Mouse (Mus musculus) kidney, adult 2 months (tissue): ENCODE measurements at regions not wholly inside any gene's neighbourhood (a gene's known extent, or its start where the extent isn't known, plus 50 kb on each side); places are given as distances from the start of the nearest gene placed in this dataset.

Source experiments
- DNase-seq: peaks from one replicate; pipeline ENCODE4 v3.0.0; 2021
- H3K27ac ChIP-seq: fragments of 200-500 bp; 2 replicates; pipeline ENCODE4 v1.5.1; 2012; ENCODE audit warnings: low read depth, low read length, control low read depth, inconsistent platforms; ENCODE audit not compliant: insufficient read depth
- H3K27me3 ChIP-seq: fragments of 200-500 bp; replicated peaks from 2 replicates; pipeline ENCODE4 v1.6.1; 2012; ENCODE audit warnings: mild to moderate bottlenecking, moderate library complexity, low read length, inconsistent platforms; ENCODE audit not compliant: control insufficient read depth, insufficient read depth
- H3K36me3 ChIP-seq: fragments of 200-500 bp; 2 replicates; pipeline ENCODE4 v1.6.1; 2012; ENCODE audit warnings: mild to moderate bottlenecking, moderate library complexity, low read length, inconsistent platforms; ENCODE audit not compliant: control insufficient read depth, insufficient read depth
- H3K4me1 ChIP-seq: fragments of 200-500 bp; 2 replicates; pipeline ENCODE4 v1.6.1; 2011; ENCODE audit warnings: low read length; ENCODE audit not compliant: control insufficient read depth, insufficient read depth
- H3K4me3 ChIP-seq: fragments of 200-500 bp; 2 replicates; pipeline ENCODE4 v1.5.1; 2011; ENCODE audit warnings: mild to moderate bottlenecking, low read depth, low read length, control low read depth; ENCODE audit not compliant: insufficient read depth
- CTCF ChIP-seq: fragments of 200-500 bp; conservative IDR thresholded peaks from 2 replicates; pipeline ENCODE4 v1.5.1; 2011; ENCODE audit warnings: low read depth, mild to moderate bottlenecking, control low read depth, low read length, moderate library complexity, mixed read lengths; ENCODE audit not compliant: insufficient read depth, insufficient read length
- POLR2A ChIP-seq: fragments of 200-500 bp; IDR thresholded peaks from one replicate; pipeline ENCODE4 v1.6.1; 2011; ENCODE audit warnings: low read depth, low read length, control low read depth
- WGBS: fragments of 180-500 bp; shearing (Covaris S2); methylation state at CpG from one replicate; pipeline ENCODE4 v1.1.7; 2018; 5-methylcytosine and 5-hydroxymethylcytosine counted together

- Histone ChIP-seq H3K4me3 (no peak overlapping the region), H3K27me3 (no peaks in the 10 kb centered on the region), H3K27ac (no peak overlapping the region), H3K4me1 (no peaks in the 10 kb centered on the region), H3K36me3 (no peaks in the 10 kb centered on the region)
- DNase-seq: no peak
- WGBS: 61% methylated on average over 10 of the region's 10 CpGs
- TF ChIP-seq POLR2A (no peak), CTCF (no peak)
Observed at GRCm38 (mm10) chr12:46608290-46608910, 210.3 kb downstream of the Nova1 start.

GRCm38 (mm10) chr12:46597200-46597599, 221.5 kb downstream of the Nova1 start:
- TF ChIP-seq POLR2A: no peak
- TF ChIP-seq CTCF: no peak
- no peak overlapping the region for H3K4me3 ChIP-seq
- no peak for DNase-seq
- no peaks in the 10 kb centered on the region for H3K36me3 ChIP-seq
- H3K4me1 ChIP-seq: no peaks in the 10 kb centered on the region
- WGBS: 7% methylated on average over 4 of the region's 4 CpGs
- H3K27me3 ChIP-seq: no peaks in the 10 kb centered on the region
- no peak overlapping the region for H3K27ac ChIP-seq

- Histone ChIP-seq H3K27me3 (no peaks in the 10 kb centered on the region), H3K4me1 (no peaks in the 10 kb centered on the region), H3K4me3 (no peak overlapping the region), H3K36me3 (no peaks in the 10 kb centered on the region), H3K27ac (no peak overlapping the region)
- no peak for DNase-seq
- TF ChIP-seq POLR2A (no peak), CTCF (no peak)
- WGBS: 68% methylated on average over 2 of the region's 2 CpGs
Observed at GRCm38 (mm10) chr12:46568665-46569064, 250.1 kb downstream of the Nova1 start.

GRCm38 (mm10) chr12:46566324-46566723, 252.4 kb downstream of the Nova1 start:
- H3K4me3 ChIP-seq: no peak overlapping the region
- 45% methylated on average over 2 of the region's 2 CpGs for WGBS
- no peaks in the 10 kb centered on the region for H3K36me3 ChIP-seq
- H3K27ac ChIP-seq: no peak overlapping the region
- H3K4me1 ChIP-seq: no peaks in the 10 kb centered on the region
- H3K27me3 ChIP-seq: no peaks in the 10 kb centered on the region
- TF ChIP-seq POLR2A: no peak
- TF ChIP-seq CTCF: no peak
- DNase-seq: no peak

GRCm38 (mm10) chr12:46520942-46521341, 297.8 kb downstream of the Nova1 start:
- TF ChIP-seq CTCF (no peak), POLR2A (no peak)
- no peak overlapping the region for H3K27ac ChIP-seq
- 71% methylated on average over 3 of the region's 3 CpGs for WGBS
- H3K36me3 ChIP-seq: no peaks in the 10 kb centered on the region
- DNase-seq: no peak
- no peaks in the 10 kb centered on the region for H3K27me3 ChIP-seq
- no peaks in the 10 kb centered on the region for H3K4me1 ChIP-seq
- no peak overlapping the region for H3K4me3 ChIP-seq

GRCm38 (mm10) chr12:46507829-46508228, 310.9 kb downstream of the Nova1 start:
- no peak for DNase-seq
- H3K36me3 ChIP-seq: no peaks in the 10 kb centered on the region
- no peaks in the 10 kb centered on the region for H3K4me1 ChIP-seq
- H3K4me3 ChIP-seq: no peak overlapping the region
- WGBS: 90% methylated on average over 3 of the region's 3 CpGs
- TF ChIP-seq CTCF (no peak), POLR2A (no peak)
- no peaks in the 10 kb centered on the region for H3K27me3 ChIP-seq
- H3K27ac ChIP-seq: no peak overlapping the region

- no peak overlapping the region for H3K27ac ChIP-seq
- H3K4me3 ChIP-seq: no peak overlapping the region
- DNase-seq: no peak
- no peaks in the 10 kb centered on the region; the same call in 1 of the 2 replicates for H3K27me3 ChIP-seq
- no peaks in the 10 kb centered on the region for H3K4me1 ChIP-seq
- TF ChIP-seq CTCF (no peak), POLR2A (no peak)
- WGBS: 90% methylated on average over 6 of the region's 6 CpGs
- no peaks in the 10 kb centered on the region for H3K36me3 ChIP-seq
Observed at GRCm38 (mm10) chr12:46492465-46492864, 326.3 kb downstream of the Nova1 start.
